Mouse (Mus musculus) right cerebral cortex, postnatal 36 days (tissue): Measurements from ENCODE around the gene Ift122.
A peak's percentile ranks its signal among the peaks of the same experiment; 100 is the strongest.
"Not testable (repeated sequence)": the region's sequence is repeated elsewhere in the genome, so short reads cannot be mapped to it uniquely, and the experiment has no call there.

Experiments
- DNase-seq, 2 experiments: peaks; one replicate each; pipeline ENCODE4 v3.0.0; 2022; ENCODE audit warnings: low spot score in 2 of 2, mixed read lengths in 1 of 2

Gene Ift122

GRCm38 (mm10) chr6:115853091-115853813 is at the start of gene Ift122, which contains the start of gene Mbd4:
Ift122 (plus strand) TSS chr6:115853470.
Mbd4 (minus strand) TSS chr6:115853371.
- DNase-seq, result peak; percentile 98 to 99

GRCm38 (mm10) chr6:115803541-115804382 is 49.5 kb upstream of the Ift122 start:
- DNase-seq, result peak; percentile 61 to 65

- DNase-seq, result no peak
These were observed 48.7 kb upstream of the Ift122 start for GRCm38 (mm10) chr6:115804432-115805192.

GRCm38 (mm10) chr6:115807464-115808195 is 45.6 kb upstream of the Ift122 start:
- no peak for DNase-seq

GRCm38 (mm10) chr6:115808196-115808487 is 45.1 kb upstream of the Ift122 start:
- DNase-seq, result peak in 1 of 2 experiments; percentile 12

- DNase-seq, result peak; percentile 80 to 82
These were observed 44.6 kb upstream of the Ift122 start, which contains the start of gene Rpl32 for GRCm38 (mm10) chr6:115808488-115809231. Rpl32 (minus strand) TSS chr6:115808747.

GRCm38 (mm10) chr6:115811606-115812005 is 41.7 kb upstream of the Ift122 start:
- DNase-seq, result no peak

GRCm38 (mm10) chr6:115814104-115814503 is 39.2 kb upstream of the Ift122 start:
- DNase-seq, result peak; percentile 34

- DNase-seq, result no peak
These were observed 38.2 kb upstream of the Ift122 start for GRCm38 (mm10) chr6:115815041-115815440.

- no peak for DNase-seq
These were observed 35.1 kb upstream of the Ift122 start for GRCm38 (mm10) chr6:115818129-115818528.

GRCm38 (mm10) chr6:115821216-115821993 is 31.9 kb upstream of the Ift122 start:
- no peak for DNase-seq

- DNase-seq, result not testable (repeated sequence)
These were observed 29.3 kb upstream of the Ift122 start for GRCm38 (mm10) chr6:115823850-115824464.

GRCm38 (mm10) chr6:115830779-115831601 is 22.3 kb upstream of the Ift122 start:
- no peak for DNase-seq

GRCm38 (mm10) chr6:115832152-115832850 is 21.0 kb upstream of the Ift122 start:
- DNase-seq, result no peak

- DNase-seq, result no peak
These were observed 19.4 kb upstream of the Ift122 start for GRCm38 (mm10) chr6:115833861-115834260.

GRCm38 (mm10) chr6:115838161-115838597 is 15.1 kb upstream of the Ift122 start, which contains the start of gene Efcab12:
Efcab12 (minus strand) TSS chr6:115838412.
- peak; percentile 65 to 82 for DNase-seq

GRCm38 (mm10) chr6:115838745-115839144 is 14.5 kb upstream of the Ift122 start:
- no peak for DNase-seq

- DNase-seq, result no peak
These were observed 8.3 kb upstream of the Ift122 start for GRCm38 (mm10) chr6:115845006-115845405.
